Mouse (Mus musculus) limb, embryonic 15.5 days (tissue): Measurements from ENCODE around the gene Ush2a. TPM values are rescaled to one million over a fixed set of nuclear protein-coding genes. Genes with fewer than 3 reads are reported as not detected.

ENCODE experiments used
- ATAC-seq: fragments of 200-750 bp; cut with Nextera tagmentation; 2 replicates; pipeline ENCODE4 v1.8.0; 2017; ENCODE audit warnings: low read depth, moderate TSS enrichment; ENCODE audit not compliant: insufficient number of reproducible peaks, low FRiP score, low TSS enrichment
- H3K27ac ChIP-seq: fragments of 300-500 bp; sonication (generic); 2 replicates; pipeline ENCODE4 v1.5.1; 2015; ENCODE audit warnings: moderate library complexity, mild to moderate bottlenecking, inconsistent platforms
- H3K27me3 ChIP-seq: fragments of 300-500 bp; sonication (generic); 2 replicates; pipeline ENCODE4 v1.6.1; 2015; ENCODE audit warnings: inconsistent platforms
- H3K36me3 ChIP-seq: fragments of 300-500 bp; sonication (generic); 2 replicates; pipeline ENCODE4 v1.6.1; 2015; ENCODE audit warnings: inconsistent platforms
- H3K4me1 ChIP-seq: fragments of 300-500 bp; sonication (generic); 2 replicates; pipeline ENCODE4 v1.6.1; 2015; ENCODE audit warnings: inconsistent platforms
- H3K4me2 ChIP-seq: fragments of 300-500 bp; sonication (generic); 2 replicates; pipeline ENCODE4 v1.6.1; 2015; ENCODE audit warnings: mild to moderate bottlenecking, inconsistent platforms
- H3K4me3 ChIP-seq: fragments of 300-500 bp; sonication (generic); 2 replicates; pipeline ENCODE4 v1.5.1; 2015; ENCODE audit warnings: mild to moderate bottlenecking, inconsistent platforms
- H3K9ac ChIP-seq: fragments of 300-500 bp; sonication (generic); 2 replicates; pipeline ENCODE4 v1.6.1; 2015; ENCODE audit warnings: inconsistent platforms
- H3K9me3 ChIP-seq: fragments of 300-500 bp; sonication (generic); 2 replicates; pipeline ENCODE4 v1.6.1; 2016; ENCODE audit warnings: inconsistent platforms
- WGBS: fragments of 180-500 bp; shearing (Covaris S2); methylation state at CpG from one replicate; pipeline ENCODE4 v1.1.7; 2015; 5-methylcytosine and 5-hydroxymethylcytosine counted together
- polyA plus RNA-seq: library from polyadenylated mRNA; unstranded; fragments of >200 nt; fragmentation: Nextera tagmentation; extraction: Ambion mirVana; gene quantifications from 2 replicates; pipeline ENCODE4 v1.2.1, GENCODE M21; 2015

Ush2a gene
- polyA plus RNA-seq, 1 experiment from 2014 or later = 0.08 TPM

DNA sequence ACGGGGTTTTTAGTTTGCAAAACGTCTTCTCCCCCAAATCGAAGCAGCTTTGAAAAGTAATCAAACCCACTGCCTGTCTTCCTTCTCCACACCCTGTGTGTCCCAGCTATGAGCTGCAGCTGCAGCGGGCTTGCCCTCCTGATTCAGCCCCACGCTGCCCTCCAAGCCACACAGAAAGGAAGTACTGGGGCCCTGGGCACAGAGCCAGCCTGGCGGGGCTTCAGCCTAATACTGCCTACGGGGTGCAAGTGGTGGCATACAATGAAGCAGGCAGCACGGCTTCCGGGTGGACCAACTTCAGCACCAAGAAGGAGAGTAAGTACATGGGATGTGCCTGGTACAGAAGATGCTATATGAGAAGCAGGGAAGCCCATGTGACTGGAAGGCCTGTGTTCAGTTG lies 686.5 kb downstream of the Ush2a start:
- Histone ChIP-seq H3K4me3 (no peak overlapping the region), H3K9ac (no peak overlapping the region), H3K36me3 (no peaks in the 10 kb centered on the region), H3K4me2 (no peak overlapping the region), H3K9me3 (no peaks in the 10 kb centered on the region), H3K27me3 (no peaks in the 10 kb centered on the region), H3K27ac (no peak overlapping the region), H3K4me1 (peaks cover 9% of the 10 kb centered on the region; the same call in 1 of the 2 replicates)
- WGBS = 61% methylated on average over 9 of the region's 9 CpGs
- no peak for ATAC-seq

GRCm38 (mm10) chr1:188951091-188951490 lies 689.3 kb downstream of the Ush2a start:
- Histone ChIP-seq H3K4me1 (peaks cover 4% of the 10 kb centered on the region; the same call in 1 of the 2 replicates), H3K9me3 (no peaks in the 10 kb centered on the region), H3K4me3 (no peak overlapping the region), H3K27ac (no peak overlapping the region), H3K9ac (no peak overlapping the region), H3K4me2 (no peak overlapping the region), H3K36me3 (no peaks in the 10 kb centered on the region), H3K27me3 (no peaks in the 10 kb centered on the region)
- WGBS = 93% methylated on average over 6 of the region's 6 CpGs
- no peak for ATAC-seq

- Histone ChIP-seq H3K4me2 (no peak overlapping the region), H3K9me3 (no peaks in the 10 kb centered on the region), H3K36me3 (no peaks in the 10 kb centered on the region), H3K9ac (no peak overlapping the region), H3K27me3 (no peaks in the 10 kb centered on the region), H3K4me1 (peaks cover 4% of the 10 kb centered on the region; the same call in 1 of the 2 replicates), H3K4me3 (no peak overlapping the region), H3K27ac (no peak overlapping the region)
- 90% methylated on average over 4 of the region's 4 CpGs for WGBS
- ATAC-seq = no peak
These were observed 690.7 kb downstream of the Ush2a start for GRCm38 (mm10) chr1:188952501-188952900.

DNA sequence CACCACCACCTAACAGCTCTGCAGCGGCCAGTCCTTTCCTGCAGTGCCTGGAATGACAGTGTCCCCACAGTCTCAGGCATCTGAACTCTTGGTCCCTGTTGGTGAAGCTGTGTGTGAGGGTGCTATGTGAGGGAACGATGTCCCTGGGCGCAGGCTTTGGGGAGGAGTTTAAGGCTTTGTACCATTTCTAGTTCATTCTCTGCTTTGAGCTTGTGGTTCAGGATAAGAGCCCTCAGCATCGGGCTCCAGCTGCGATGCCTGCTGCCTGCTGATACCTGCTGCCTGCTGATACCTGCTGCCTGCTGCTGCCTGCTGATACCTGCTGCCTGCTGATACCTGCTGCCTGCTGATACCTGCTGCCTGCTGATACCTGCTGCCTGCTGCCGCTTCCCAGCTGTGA lies 711.3 kb downstream of the Ush2a start:
- H3K36me3 ChIP-seq = peaks cover 79% of the 10 kb centered on the region
- WGBS = 87% methylated on average over 6 of the region's 6 CpGs

DNA sequence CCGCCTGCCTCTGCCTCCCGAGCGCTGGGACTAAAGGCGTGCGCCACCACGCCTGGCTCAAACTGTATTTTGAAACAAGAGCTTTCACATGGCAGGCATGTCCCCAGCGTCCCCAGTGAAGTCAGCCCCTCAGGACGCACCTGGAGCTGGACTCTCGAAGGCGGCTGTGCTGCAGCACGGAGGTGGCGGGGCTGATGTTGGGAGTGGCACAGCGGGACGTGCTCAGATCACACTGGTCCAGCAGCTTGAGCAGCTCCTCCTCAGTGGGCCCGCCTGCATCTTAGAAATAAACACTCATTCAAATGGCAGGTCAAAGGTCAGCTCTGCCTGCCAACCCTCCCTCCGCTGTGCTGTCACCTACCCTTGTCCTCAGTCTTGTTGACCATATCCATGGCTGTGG lies 712.1 kb downstream of the Ush2a start:
- Histone ChIP-seq H3K36me3 (peaks cover 78% of the 10 kb centered on the region), H3K4me3 (no peak overlapping the region), H3K9ac (no peak overlapping the region), H3K4me1 (no peaks in the 10 kb centered on the region), H3K27me3 (no peaks in the 10 kb centered on the region), H3K9me3 (no peaks in the 10 kb centered on the region), H3K27ac (no peak overlapping the region), H3K4me2 (no peak overlapping the region)
- 93% methylated on average over 16 of the region's 16 CpGs for WGBS
- ATAC-seq = no peak

More for the DNA sequence above, 711.3 kb downstream of the Ush2a start:
- H3K4me3 ChIP-seq = no peak overlapping the region
- H3K27me3 ChIP-seq = no peaks in the 10 kb centered on the region
- H3K9ac ChIP-seq = no peak overlapping the region
- no peak overlapping the region for H3K27ac ChIP-seq
- no peaks in the 10 kb centered on the region for H3K9me3 ChIP-seq
- H3K4me1 ChIP-seq = no peaks in the 10 kb centered on the region
- ATAC-seq = no peak
- H3K4me2 ChIP-seq = no peak overlapping the region

GRCm38 (mm10) chr1:188980050-188980449 lies 718.2 kb downstream of the Ush2a start:
- no peak for ATAC-seq
- no peaks in the 10 kb centered on the region for H3K9me3 ChIP-seq
- 15% methylated on average over 3 of the region's 3 CpGs for WGBS
- H3K36me3 ChIP-seq = peaks cover 78% of the 10 kb centered on the region
- no peaks in the 10 kb centered on the region for H3K4me1 ChIP-seq
- no peak overlapping the region for H3K9ac ChIP-seq
- no peaks in the 10 kb centered on the region for H3K27me3 ChIP-seq
- H3K4me3 ChIP-seq = no peak overlapping the region
- no peak overlapping the region for H3K27ac ChIP-seq
- H3K4me2 ChIP-seq = no peak overlapping the region

- H3K36me3 ChIP-seq = peaks cover 68% of the 10 kb centered on the region
- H3K27me3 ChIP-seq = no peaks in the 10 kb centered on the region
- H3K4me2 ChIP-seq = no peak overlapping the region
- WGBS = 44% methylated on average over 4 of the region's 4 CpGs
- no peak overlapping the region for H3K27ac ChIP-seq
- no peak overlapping the region for H3K9ac ChIP-seq
- no peak for ATAC-seq
- no peak overlapping the region for H3K4me3 ChIP-seq
- no peaks in the 10 kb centered on the region for H3K4me1 ChIP-seq
- no peaks in the 10 kb centered on the region for H3K9me3 ChIP-seq
These were observed 731.4 kb downstream of the Ush2a start for GRCm38 (mm10) chr1:188993218-188993617.

- Histone ChIP-seq H3K4me3 (no peak overlapping the region), H3K27ac (no peak overlapping the region), H3K4me1 (no peaks in the 10 kb centered on the region), H3K27me3 (no peaks in the 10 kb centered on the region), H3K36me3 (peaks cover 67% of the 10 kb centered on the region), H3K9me3 (no peaks in the 10 kb centered on the region), H3K9ac (no peak overlapping the region), H3K4me2 (no peak overlapping the region)
- ATAC-seq = no peak
- WGBS = 91% methylated on average over 3 of the region's 3 CpGs
These were observed 736.1 kb downstream of the Ush2a start for GRCm38 (mm10) chr1:188997921-188998320.

GRCm38 (mm10) chr1:188999981-189000380 lies 738.2 kb downstream of the Ush2a start:
- Histone ChIP-seq H3K4me1 (no peaks in the 10 kb centered on the region), H3K4me3 (no peak overlapping the region), H3K4me2 (no peak overlapping the region), H3K9me3 (no peaks in the 10 kb centered on the region), H3K9ac (no peak overlapping the region), H3K27me3 (no peaks in the 10 kb centered on the region), H3K27ac (no peak overlapping the region), H3K36me3 (peaks cover 63% of the 10 kb centered on the region)
- WGBS = 88% methylated on average over 10 of the region's 10 CpGs
- no peak for ATAC-seq

DNA sequence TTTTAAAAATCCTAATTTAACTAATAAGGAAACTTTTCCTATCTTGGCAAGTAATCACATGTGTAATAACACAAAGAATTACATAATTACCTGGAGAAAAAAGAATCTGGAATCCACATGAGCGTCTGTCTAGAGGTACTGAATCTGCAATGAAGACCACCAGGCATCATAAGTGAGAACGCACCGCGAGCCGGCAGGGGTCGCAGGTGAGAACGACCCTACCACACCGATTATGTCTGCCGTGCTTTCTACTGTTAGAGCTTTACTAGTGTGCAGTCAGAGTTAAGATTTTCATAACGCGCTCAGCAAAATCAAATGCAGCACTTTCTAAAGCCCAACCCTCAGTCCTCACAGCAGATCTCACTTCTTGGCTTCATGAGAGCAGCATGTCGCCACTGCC lies 740.0 kb downstream of the Ush2a start:
- H3K4me3 ChIP-seq = no peak overlapping the region
- 89% methylated on average over 12 of the region's 12 CpGs for WGBS
- no peak overlapping the region for H3K9ac ChIP-seq
- H3K9me3 ChIP-seq = no peaks in the 10 kb centered on the region
- H3K36me3 ChIP-seq = peaks cover 44% of the 10 kb centered on the region
- H3K27me3 ChIP-seq = no peaks in the 10 kb centered on the region
- ATAC-seq = no peak
- H3K4me1 ChIP-seq = peaks cover 11% of the 10 kb centered on the region
- no peak overlapping the region for H3K4me2 ChIP-seq
- H3K27ac ChIP-seq = no peak overlapping the region

- Histone ChIP-seq H3K4me2 (no peak overlapping the region), H3K4me3 (no peak overlapping the region), H3K4me1 (peaks cover 14% of the 10 kb centered on the region), H3K36me3 (peaks cover 25% of the 10 kb centered on the region), H3K9ac (no peak overlapping the region), H3K27me3 (no peaks in the 10 kb centered on the region), H3K9me3 (no peaks in the 10 kb centered on the region), H3K27ac (no peak overlapping the region)
- WGBS = 96% methylated on average over 1 of the region's 1 CpGs
- ATAC-seq = no peak
These were observed 743.0 kb downstream of the Ush2a start for GRCm38 (mm10) chr1:189004774-189005173.

- Histone ChIP-seq H3K27ac (no peak overlapping the region), H3K9ac (no peak overlapping the region), H3K4me2 (peak overlapping the region; percentile 92), H3K27me3 (no peaks in the 10 kb centered on the region), H3K9me3 (no peaks in the 10 kb centered on the region), H3K36me3 (0 out of 2 replicates have a peak, but pooled peaks cover 11% of the 10 kb centered on the region), H3K4me3 (peak overlapping the region; percentile 72), H3K4me1 (peaks cover 14% of the 10 kb centered on the region)
- ATAC-seq = no peak
- 57% methylated on average over 5 of the region's 5 CpGs for WGBS
These were observed 744.4 kb downstream of the Ush2a start for GRCm38 (mm10) chr1:189006267-189006666.

DNA sequence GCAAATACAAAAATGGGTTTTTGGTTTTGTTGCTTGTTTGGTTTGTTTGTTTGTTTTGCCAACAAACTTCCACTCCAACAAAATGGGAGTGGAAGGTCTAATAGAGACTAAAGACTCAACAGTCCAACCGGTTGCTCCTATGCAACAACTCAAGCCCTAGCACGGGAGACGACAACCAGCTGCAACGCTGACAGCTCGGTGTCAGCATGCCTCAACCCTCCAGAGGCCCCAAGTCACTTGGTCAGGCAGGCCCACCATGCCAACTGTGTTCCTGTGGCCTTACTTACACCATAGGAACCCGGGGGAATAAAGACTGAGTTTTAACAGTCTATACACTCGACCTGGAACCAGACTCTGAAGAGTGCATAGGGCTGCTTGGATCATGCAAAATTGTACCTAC lies 745.0 kb downstream of the Ush2a start:
- Histone ChIP-seq H3K9me3 (no peaks in the 10 kb centered on the region), H3K36me3 (0 out of 2 replicates have a peak, but pooled peaks cover 11% of the 10 kb centered on the region), H3K4me3 (peak overlapping the region; percentile 72), H3K4me1 (peaks cover 14% of the 10 kb centered on the region), H3K27me3 (no peaks in the 10 kb centered on the region), H3K27ac (no peak overlapping the region), H3K9ac (peak overlapping the region; percentile 92), H3K4me2 (peak overlapping the region; percentile 92)
- ATAC-seq = 0 out of 2 replicates have a peak, but pooled peaks have one; percentile 22
- 1% methylated on average over 7 of the region's 7 CpGs for WGBS
